9 mouse cellular contexts compared by ENCODE assay signal in the genomic region with DNA sequence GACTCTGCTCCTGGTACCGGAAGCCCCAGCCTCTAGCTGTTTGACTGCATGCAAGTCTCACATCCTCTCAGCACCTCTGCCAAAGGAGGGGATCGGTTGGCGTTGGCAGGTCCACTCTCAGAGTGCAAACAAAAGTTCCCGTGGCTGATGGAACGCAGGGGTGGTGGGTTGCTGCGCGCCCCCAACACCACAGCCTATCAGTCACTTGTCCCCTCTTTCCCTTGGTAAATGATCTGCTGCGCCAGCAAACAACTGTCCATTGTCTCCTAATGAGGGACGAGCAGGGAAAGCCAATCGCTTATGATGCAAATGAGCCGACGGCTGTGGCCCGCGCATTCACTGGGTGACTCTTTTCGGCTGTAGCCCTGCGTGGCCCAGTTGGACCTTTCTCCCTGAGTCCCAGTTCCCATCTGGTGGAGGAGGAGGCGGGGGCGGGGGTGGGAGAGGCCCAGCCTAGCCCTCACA. TPM values are rescaled to one million over a fixed set of nuclear protein-coding genes. Genes with fewer than 3 reads are reported as not detected.
A peak's percentile ranks its signal among the peaks of the same experiment; 100 is the strongest.
DNase-seq lines count a peak whose midpoint lies in the region; ATAC-seq and TF ChIP-seq lines count a peak whose summit lies in the region.
"Had no signal": no experiment of that assay in that cellular context is flagged by ENCODE, and none has a peak within 500 bp of the region (broad histone marks: within the 10 kb centered on the region; RNA-seq: fewer than 3 reads in every experiment).

No protein-coding gene starts in this region.

- H3K4me3 ChIP-seq in kidney, embryonic 16.5 days (ENCODE audit: low read length), result peak overlapping the region; percentile 4; the same call in 1 of the 2 replicates
- H3K4me3 ChIP-seq in hindbrain, postnatal 0 days (ENCODE audit: low read length), result peak overlapping the region; percentile 7; the same call in 1 of the 2 replicates
- H3K4me3 ChIP-seq in midbrain, embryonic 16.5 days (ENCODE audit: low read depth, low read length), result no peak overlapping the region
- H3K4me3 ChIP-seq: heart, adult 2 months had no signal

- no peak overlapping the region for H3K27ac ChIP-seq in kidney, embryonic 16.5 days (ENCODE audit: low read length)
- peak overlapping the region; percentile 86 for H3K27ac ChIP-seq in hindbrain, postnatal 0 days
- no peak overlapping the region; the same call in 1 of the 2 replicates for H3K27ac ChIP-seq in midbrain, embryonic 16.5 days (ENCODE audit: low read length)
- H3K27ac ChIP-seq: heart, adult 2 months had no signal

- no peak for DNase-seq in kidney, postnatal 25 days
- peak; percentile 82 for DNase-seq in embryo, embryonic 10.5 days (ENCODE audit: low spot score)
- peak; percentile 66 for DNase-seq in hindbrain, postnatal 0 days (ENCODE audit: low spot score)
- DNase-seq in adrenal gland, adult 8-10 months, result no peak
- DNase-seq in adipocyte (ENCODE audit: low spot score), result no peak
- no peak for DNase-seq in gastrocnemius, adult 18-20 months (ENCODE audit: low spot score)
- DNase-seq: heart, adult 2 months had no signal

- TF ChIP-seq CTCF in hindbrain, postnatal 0 days (IDR thresholded peaks at IDR 0.05; ENCODE audit: low read depth), result no peak

- no peak for ATAC-seq in kidney, embryonic 16.5 days (ENCODE audit: low FRiP score, low TSS enrichment)
- ATAC-seq in hindbrain, postnatal 0 days, result peak; percentile 38
- ATAC-seq in midbrain, embryonic 16.5 days, result 0 out of 2 replicates have a peak, but pooled peaks have one; percentile 33

- peak overlapping the region; percentile 38 for H3K4me2 ChIP-seq in kidney, embryonic 16.5 days (replicated peaks; ENCODE audit: low read depth, low read length)
- peak overlapping the region; percentile 46 for H3K4me2 ChIP-seq in hindbrain, postnatal 0 days (ENCODE audit: low read depth, low read length)
- H3K4me2 ChIP-seq in midbrain, embryonic 16.5 days (ENCODE audit: low read length), result peak overlapping the region; percentile 25

- whole genome bisulfite sequencing in kidney, embryonic 16.5 days, result 6% methylated on average over 18 of the region's 18 CpGs
- 6% methylated on average over 18 of the region's 18 CpGs for WGBS in hindbrain, postnatal 0 days
- WGBS in midbrain, embryonic 16.5 days, result 3% methylated on average over 18 of the region's 18 CpGs

- no peaks in the 10 kb centered on the region for H3K36me3 ChIP-seq in kidney, embryonic 16.5 days (ENCODE audit: insufficient read depth, low read length)
- H3K36me3 ChIP-seq in hindbrain, postnatal 0 days (ENCODE audit: insufficient read depth, low read length), result no peaks in the 10 kb centered on the region
- no peaks in the 10 kb centered on the region for H3K36me3 ChIP-seq in midbrain, embryonic 16.5 days (ENCODE audit: control insufficient read depth, insufficient read depth, low read length)

- H3K9ac ChIP-seq in kidney, embryonic 16.5 days (replicated peaks; ENCODE audit: low read length), result peak overlapping the region; percentile 39; the same call in 1 of the 2 replicates
- H3K9ac ChIP-seq in hindbrain, postnatal 0 days (replicated peaks; ENCODE audit: low read length), result peak overlapping the region; percentile 30; the same call in 1 of the 2 replicates
- no peak overlapping the region for H3K9ac ChIP-seq in midbrain, embryonic 16.5 days (ENCODE audit: low read depth, low read length)

- H3K4me1 ChIP-seq in kidney, embryonic 16.5 days (ENCODE audit: insufficient read depth, low read length), result 0 out of 2 replicates have a peak, but pooled peaks cover 3% of the 10 kb centered on the region
- H3K4me1 ChIP-seq in hindbrain, postnatal 0 days (ENCODE audit: insufficient read depth, low read length), result peaks cover 12% of the 10 kb centered on the region
- peaks cover 12% of the 10 kb centered on the region for H3K4me1 ChIP-seq in midbrain, embryonic 16.5 days (ENCODE audit: control insufficient read depth, insufficient read depth, low read length)

- H3K9me3 ChIP-seq in kidney, embryonic 16.5 days (ENCODE audit: low read length), result no peaks in the 10 kb centered on the region
- no peaks in the 10 kb centered on the region for H3K9me3 ChIP-seq in hindbrain, postnatal 0 days (ENCODE audit: low read length)
- H3K9me3 ChIP-seq in midbrain, embryonic 16.5 days (replicated peaks; ENCODE audit: control insufficient read depth, low read length, poor library complexity, severe bottlenecking), result no peaks in the 10 kb centered on the region

- no peaks in the 10 kb centered on the region for H3K27me3 ChIP-seq in kidney, embryonic 16.5 days (ENCODE audit: insufficient read depth, low read length)
- no peaks in the 10 kb centered on the region for H3K27me3 ChIP-seq in hindbrain, postnatal 0 days (ENCODE audit: insufficient read depth, low read length)
- no peaks in the 10 kb centered on the region for H3K27me3 ChIP-seq in midbrain, embryonic 16.5 days (ENCODE audit: control insufficient read depth, insufficient read depth, low read depth, low read length)

RNA-seq across cellular contexts. Expression of a gene that starts 13.2 kb away (rescaled TPM):
- 36.5 and 39.3 TPM in 2 replicates for polyA plus RNA-seq in kidney, embryonic 16.5 days (2015; fragmentation: Nextera tagmentation; extraction: Ambion mirVana)
- 290 and 295 TPM in 2 replicates for total RNA-seq in hindbrain, postnatal 0 days (2014; rRNA removed)
- polyA plus RNA-seq in hindbrain, postnatal 0 days (2015; fragmentation: Nextera tagmentation; extraction: Ambion mirVana), result 106 and 114 TPM in 2 replicates
- 134 and 145 TPM in 2 replicates for polyA plus RNA-seq in midbrain, embryonic 16.5 days (2015; fragmentation: Nextera tagmentation; extraction: Ambion mirVana)
- total RNA-seq in adrenal gland, adult 8-10 months (2022), result 100 to 1,000 TPM; 135 to 192 (median 171) TPM
- total RNA-seq in gastrocnemius, adult 18-20 months (2021), result 10 to 100 TPM; 10.8 to 16.1 TPM

RNA-seq across cellular contexts. Expression of a gene that starts 14.4 kb away (rescaled TPM):
- polyA plus RNA-seq in kidney, embryonic 16.5 days (2015; fragmentation: Nextera tagmentation; extraction: Ambion mirVana), result 10.9 and 11.3 TPM in 2 replicates
- total RNA-seq in hindbrain, postnatal 0 days (2014; rRNA removed), result 103 and 140 TPM in 2 replicates
- polyA plus RNA-seq in hindbrain, postnatal 0 days (2015; fragmentation: Nextera tagmentation; extraction: Ambion mirVana), result 143 and 154 TPM in 2 replicates
- 67.7 and 76.5 TPM in 2 replicates for polyA plus RNA-seq in midbrain, embryonic 16.5 days (2015; fragmentation: Nextera tagmentation; extraction: Ambion mirVana)
- 10 to 100 TPM in 3 of 4 experiments, 1 to 10 TPM in 1; 9.2 to 23.8 (median 16.2) TPM for total RNA-seq in adrenal gland, adult 8-10 months (2022)
- 1 to 10 TPM; 2.5 to 4.2 TPM for total RNA-seq in gastrocnemius, adult 18-20 months (2021)

RNA-seq across cellular contexts. Expression of a gene that starts 31.0 kb away (rescaled TPM):
- 17.9 and 18.6 TPM in 2 replicates for polyA plus RNA-seq in kidney, embryonic 16.5 days (2015; fragmentation: Nextera tagmentation; extraction: Ambion mirVana)
- 3.9 and 4.2 TPM in 2 replicates for total RNA-seq in hindbrain, postnatal 0 days (2014; rRNA removed)
- polyA plus RNA-seq in hindbrain, postnatal 0 days (2015; fragmentation: Nextera tagmentation; extraction: Ambion mirVana), result 5.3 and 5.8 TPM in 2 replicates
- 2.5 and 3.1 TPM in 2 replicates for polyA plus RNA-seq in midbrain, embryonic 16.5 days (2015; fragmentation: Nextera tagmentation; extraction: Ambion mirVana)
- total RNA-seq in adrenal gland, adult 8-10 months (2022), result 10 to 100 TPM; 34.4 to 50.3 (median 46.5) TPM
- 1 to 10 TPM; 8.6 to 8.7 TPM for total RNA-seq in gastrocnemius, adult 18-20 months (2021)

RNA-seq across cellular contexts. Expression of a gene that starts 37.1 kb away (rescaled TPM):
- 267 and 290 TPM in 2 replicates for polyA plus RNA-seq in kidney, embryonic 16.5 days (2015; fragmentation: Nextera tagmentation; extraction: Ambion mirVana)
- 535 and 538 TPM in 2 replicates for total RNA-seq in hindbrain, postnatal 0 days (2014; rRNA removed)
- 276 and 282 TPM in 2 replicates for polyA plus RNA-seq in hindbrain, postnatal 0 days (2015; fragmentation: Nextera tagmentation; extraction: Ambion mirVana)
- 185 and 220 TPM in 2 replicates for polyA plus RNA-seq in midbrain, embryonic 16.5 days (2015; fragmentation: Nextera tagmentation; extraction: Ambion mirVana)
- total RNA-seq in adrenal gland, adult 8-10 months (2022), result 10 to 100 TPM; 48.6 to 99.3 (median 63.5) TPM
- 10 to 100 TPM; 33.9 to 45.4 TPM for total RNA-seq in gastrocnemius, adult 18-20 months (2021)

RNA-seq across cellular contexts. Expression of a gene that starts 54.1 kb away (rescaled TPM):
- polyA plus RNA-seq in kidney, embryonic 16.5 days (2015; fragmentation: Nextera tagmentation; extraction: Ambion mirVana), result 10.1 and 10.9 TPM in 2 replicates
- total RNA-seq in hindbrain, postnatal 0 days (2014; rRNA removed), result 0.31 and 0.58 TPM in 2 replicates
- 3.8 and 4.6 TPM in 2 replicates for polyA plus RNA-seq in hindbrain, postnatal 0 days (2015; fragmentation: Nextera tagmentation; extraction: Ambion mirVana)
- 3.0 and 3.1 TPM in 2 replicates for polyA plus RNA-seq in midbrain, embryonic 16.5 days (2015; fragmentation: Nextera tagmentation; extraction: Ambion mirVana)
- total RNA-seq in adrenal gland, adult 8-10 months (2022), result 1 to 10 TPM; 3.5 to 8.7 (median 6.0) TPM
- total RNA-seq in gastrocnemius, adult 18-20 months (2021), result 10 to 100 TPM; 74.3 to 82.6 TPM

Comparison
In these comparisons a context has a peak if more than half of its experiments do, and no peak if none do; other contexts are left out.
1. DNase-seq: peak in embryo, embryonic 10.5 days (single experiment) and hindbrain, postnatal 0 days (single experiment); none in kidney, postnatal 25 days (0 of 2), adrenal gland, adult 8-10 months (single experiment), adipocyte (single experiment) and gastrocnemius, adult 18-20 months (single experiment).
2. RNA of a gene that starts 13.2 kb away (total RNA-seq): 290 to 295 TPM in hindbrain, postnatal 0 days and 135 to 192 TPM in adrenal gland, adult 8-10 months; 10.8 to 16.1 TPM in gastrocnemius, adult 18-20 months; every median in the first group is over 4 times any median in the second.
3. Peak in every context shown above with its lines, with median percentiles within 50 percentile points of each other: H3K4me2 ChIP-seq.